Mouse (Mus musculus) heart, embryonic 15.5 days (tissue): ENCODE data around the gene Eps15. TPM values are rescaled to one million over a fixed set of nuclear protein-coding genes. Genes with fewer than 3 reads are reported as not detected.
"Not testable (repeated sequence)": the region's sequence is repeated elsewhere in the genome, so short reads cannot be mapped to it uniquely, and the experiment has no call there.

Experiments used
- ATAC-seq: fragments of 200-750 bp; cut with Nextera tagmentation; replicated peaks from 2 replicates; pipeline ENCODE4 v1.8.0; 2017; ENCODE audit warnings: low read depth, moderate TSS enrichment; ENCODE audit not compliant: insufficient number of reproducible peaks, insufficient read depth, low FRiP score
- H3K27ac ChIP-seq: fragments of 300-500 bp; sonication (generic); 2 replicates; pipeline ENCODE4 v1.5.1; 2015; ENCODE audit warnings: mild to moderate bottlenecking, inconsistent platforms
- H3K27me3 ChIP-seq: fragments of 300-500 bp; sonication (generic); 2 replicates; pipeline ENCODE4 v1.6.1; 2015; ENCODE audit warnings: inconsistent platforms
- H3K36me3 ChIP-seq: fragments of 300-500 bp; sonication (generic); 2 replicates; pipeline ENCODE4 v1.6.1; 2015; ENCODE audit warnings: mild to moderate bottlenecking, inconsistent platforms
- H3K4me1 ChIP-seq: fragments of 300-500 bp; sonication (generic); replicated peaks from 2 replicates; pipeline ENCODE4 v1.6.1; 2015; ENCODE audit warnings: inconsistent platforms
- H3K4me2 ChIP-seq: fragments of 300-500 bp; sonication (generic); 2 replicates; pipeline ENCODE4 v1.6.1; 2015; ENCODE audit warnings: inconsistent platforms, mild to moderate bottlenecking, moderate library complexity
- H3K4me3 ChIP-seq: fragments of 300-500 bp; sonication (generic); 2 replicates; pipeline ENCODE4 v1.5.1; 2015; ENCODE audit warnings: mild to moderate bottlenecking, inconsistent platforms
- H3K9ac ChIP-seq: fragments of 300-500 bp; sonication (generic); 2 replicates; pipeline ENCODE4 v1.6.1; 2015; ENCODE audit warnings: mild to moderate bottlenecking, inconsistent platforms
- H3K9me3 ChIP-seq: fragments of 300-500 bp; sonication (generic); replicated peaks from 2 replicates; pipeline ENCODE4 v1.6.1; 2016; ENCODE audit warnings: inconsistent platforms
- WGBS: fragments of 180-500 bp; shearing (Covaris S2); methylation state at CpG from one replicate; pipeline ENCODE4 v1.1.7; 2015; ENCODE audit warnings: mixed read lengths; 5-methylcytosine and 5-hydroxymethylcytosine counted together
- polyA plus RNA-seq: library from polyadenylated mRNA; unstranded; fragments of >200 nt; fragmentation: Nextera tagmentation; extraction: Ambion mirVana; gene quantifications from 2 replicates; pipeline ENCODE4 v1.2.1, GENCODE M21; 2015

The Eps15 gene
- polyA plus RNA-seq, 1 experiment from 2014 or later: 28.3 TPM

GRCm38 (mm10) chr4:109342783-109343485 lies 62.9 kb downstream of the Eps15 start:
- Histone ChIP-seq H3K4me3 (no peak overlapping the region), H3K27me3 (no peaks in the 10 kb centered on the region), H3K4me2 (no peak overlapping the region), H3K36me3 (no peaks in the 10 kb centered on the region), H3K27ac (no peak overlapping the region), H3K4me1 (peaks cover 5% of the 10 kb centered on the region), H3K9ac (no peak overlapping the region), H3K9me3 (no peaks in the 10 kb centered on the region)
- 63% methylated on average over 4 of the region's 4 CpGs for WGBS
- ATAC-seq: no peak

DNA sequence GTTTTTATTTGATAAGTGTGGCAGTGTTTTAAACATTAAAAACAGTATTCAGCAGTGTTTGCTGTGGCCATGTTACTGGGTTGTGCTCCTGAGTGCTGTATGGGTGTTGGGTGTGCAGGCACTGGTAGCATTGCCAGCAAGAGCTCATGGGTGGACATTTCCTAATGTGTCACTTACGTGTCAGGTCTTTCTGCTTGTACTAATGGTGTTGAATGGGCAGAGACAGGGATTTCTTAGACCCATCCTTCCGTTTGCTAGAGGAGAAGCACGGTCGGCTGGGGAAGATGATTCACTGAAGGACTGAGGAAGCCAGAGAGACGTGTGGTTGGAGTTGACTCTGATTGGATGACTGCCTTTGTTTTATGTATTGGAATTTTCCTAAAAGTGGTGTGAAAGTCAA lies 63.8 kb downstream of the Eps15 start:
- Histone ChIP-seq H3K4me1 (peaks cover 5% of the 10 kb centered on the region), H3K4me3 (no peak overlapping the region), H3K9ac (no peak overlapping the region), H3K27ac (no peak overlapping the region), H3K4me2 (no peak overlapping the region), H3K27me3 (no peaks in the 10 kb centered on the region), H3K9me3 (no peaks in the 10 kb centered on the region), H3K36me3 (no peaks in the 10 kb centered on the region)
- no peak for ATAC-seq
- 85% methylated on average over 5 of the region's 5 CpGs for WGBS

GRCm38 (mm10) chr4:109378107-109378506 lies 98.0 kb downstream of the Eps15 start:
- H3K9me3 ChIP-seq: no peaks in the 10 kb centered on the region
- no peak overlapping the region for H3K4me2 ChIP-seq
- H3K27me3 ChIP-seq: no peaks in the 10 kb centered on the region
- H3K36me3 ChIP-seq: peaks cover 25% of the 10 kb centered on the region
- no peak overlapping the region for H3K4me3 ChIP-seq
- H3K9ac ChIP-seq: no peak overlapping the region
- no peak overlapping the region for H3K27ac ChIP-seq
- no peaks in the 10 kb centered on the region for H3K4me1 ChIP-seq
- no peak for ATAC-seq
- WGBS: 95% methylated on average over 1 of the region's 1 CpGs

DNA sequence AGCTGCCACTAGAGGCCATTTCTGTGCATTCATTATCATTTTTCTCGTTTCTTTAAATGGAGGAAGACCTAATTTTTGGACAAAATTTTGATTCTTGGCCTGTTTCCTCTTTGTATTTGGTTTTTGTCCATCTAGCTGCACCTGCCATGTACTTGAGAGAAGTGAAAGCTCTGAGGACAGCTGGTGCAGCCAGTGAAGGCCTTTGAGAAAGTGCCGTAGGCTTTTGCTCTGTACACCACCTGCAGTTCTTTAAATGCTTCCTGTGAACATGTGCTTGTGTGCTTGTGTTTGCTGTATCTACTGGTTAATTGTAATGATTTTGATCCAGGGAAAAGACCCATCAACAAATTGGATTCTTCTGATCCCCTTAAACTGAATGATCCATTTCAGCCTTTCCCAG lies 102.4 kb downstream of the Eps15 start:
- whole genome bisulfite sequencing: 78% methylated on average over 2 of the region's 2 CpGs
- Histone ChIP-seq H3K36me3 (peaks cover 27% of the 10 kb centered on the region), H3K4me3 (no peak overlapping the region), H3K9ac (no peak overlapping the region), H3K4me1 (no peaks in the 10 kb centered on the region), H3K9me3 (no peaks in the 10 kb centered on the region), H3K27ac (no peak overlapping the region), H3K4me2 (no peak overlapping the region), H3K27me3 (no peaks in the 10 kb centered on the region)
- no peak for ATAC-seq

GRCm38 (mm10) chr4:109385599-109385998 lies 105.5 kb downstream of the Eps15 start:
- Histone ChIP-seq H3K9me3 (no peaks in the 10 kb centered on the region), H3K4me3 (no peak overlapping the region), H3K36me3 (peaks cover 9% of the 10 kb centered on the region), H3K4me1 (no peaks in the 10 kb centered on the region), H3K9ac (no peak overlapping the region), H3K4me2 (no peak overlapping the region), H3K27ac (no peak overlapping the region), H3K27me3 (no peaks in the 10 kb centered on the region)
- WGBS: 73% methylated on average over 4 of the region's 4 CpGs
- ATAC-seq: no peak

GRCm38 (mm10) chr4:109393229-109393779 lies 113.2 kb downstream of the Eps15 start:
- Histone ChIP-seq H3K27ac (no peak overlapping the region), H3K9ac (no peak overlapping the region), H3K4me1 (peaks cover 9% of the 10 kb centered on the region), H3K36me3 (no peaks in the 10 kb centered on the region), H3K9me3 (no peaks in the 10 kb centered on the region), H3K27me3 (no peaks in the 10 kb centered on the region), H3K4me3 (no peak overlapping the region), H3K4me2 (no peak overlapping the region; the same call in 1 of the 2 replicates)
- 65% methylated on average over 6 of the region's 6 CpGs for WGBS
- no peak for ATAC-seq

GRCm38 (mm10) chr4:109393902-109394301 lies 113.8 kb downstream of the Eps15 start:
- Histone ChIP-seq H3K9ac (0 out of 2 replicates have a peak overlapping the region, but pooled peaks have one; percentile 4), H3K36me3 (no peaks in the 10 kb centered on the region), H3K9me3 (no peaks in the 10 kb centered on the region), H3K27me3 (no peaks in the 10 kb centered on the region), H3K4me1 (peaks cover 9% of the 10 kb centered on the region), H3K4me3 (peak overlapping the region; percentile 24), H3K27ac (no peak overlapping the region), H3K4me2 (peak overlapping the region; percentile 55)
- WGBS: 12% methylated on average over 13 of the region's 13 CpGs
- no peak; the same call in 1 of the 2 replicates for ATAC-seq

DNA sequence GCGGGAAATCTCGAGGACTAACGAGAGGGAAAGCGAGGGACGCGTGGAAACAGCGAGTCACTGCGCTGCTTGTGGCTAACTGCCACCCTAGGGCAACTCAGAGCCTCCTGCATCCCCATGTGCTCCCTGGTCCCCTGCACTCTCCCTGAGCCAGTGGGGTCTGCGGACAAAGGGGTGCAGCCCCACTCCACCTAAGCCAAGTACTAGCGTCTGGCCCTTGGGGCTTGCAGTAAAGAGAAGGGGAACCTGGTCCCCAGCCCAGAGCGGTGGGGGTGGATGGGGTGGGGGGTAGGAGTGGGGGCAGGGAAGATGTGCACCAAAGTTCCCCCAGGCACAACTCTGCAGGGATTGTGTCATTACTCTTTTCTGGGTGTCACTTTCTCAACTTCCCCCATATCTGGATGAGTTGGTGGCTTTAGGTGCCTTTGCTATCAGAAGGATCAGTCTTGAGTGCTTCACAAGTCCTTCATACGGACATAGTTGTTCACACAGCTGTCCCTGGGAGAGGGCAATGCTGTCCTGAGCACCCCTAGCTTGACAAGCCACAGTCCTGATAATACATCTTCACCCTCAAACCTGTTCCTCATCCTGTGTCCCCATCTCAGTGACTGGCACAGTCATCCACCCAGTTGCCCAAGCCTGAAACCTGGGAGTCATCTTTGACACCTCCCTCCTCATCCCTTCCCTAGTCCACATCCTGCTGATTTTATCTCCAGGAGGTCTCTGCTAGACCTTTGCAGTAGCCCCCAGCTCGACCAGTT lies 114.4 kb downstream of the Eps15 start:
- no peak for ATAC-seq
- 20% methylated on average over 13 of the region's 13 CpGs for WGBS
- Histone ChIP-seq H3K27me3 (no peaks in the 10 kb centered on the region), H3K4me3 (peak overlapping the region; percentile 24), H3K36me3 (no peaks in the 10 kb centered on the region), H3K4me1 (peaks cover 9% of the 10 kb centered on the region), H3K9me3 (no peaks in the 10 kb centered on the region), H3K4me2 (peak overlapping the region; percentile 55), H3K9ac (0 out of 2 replicates have a peak overlapping the region, but pooled peaks have one; percentile 4), H3K27ac (no peak overlapping the region)

GRCm38 (mm10) chr4:109400366-109400980 lies 120.4 kb downstream of the Eps15 start:
- no peaks in the 10 kb centered on the region for H3K27me3 ChIP-seq
- no peak overlapping the region for H3K27ac ChIP-seq
- ATAC-seq: no peak
- 79% methylated on average over 10 of the region's 10 CpGs for WGBS
- no peaks in the 10 kb centered on the region for H3K36me3 ChIP-seq
- no peaks in the 10 kb centered on the region for H3K9me3 ChIP-seq
- no peak overlapping the region for H3K4me2 ChIP-seq
- peaks cover 2% of the 10 kb centered on the region for H3K4me1 ChIP-seq
- H3K4me3 ChIP-seq: no peak overlapping the region
- no peak overlapping the region for H3K9ac ChIP-seq

DNA sequence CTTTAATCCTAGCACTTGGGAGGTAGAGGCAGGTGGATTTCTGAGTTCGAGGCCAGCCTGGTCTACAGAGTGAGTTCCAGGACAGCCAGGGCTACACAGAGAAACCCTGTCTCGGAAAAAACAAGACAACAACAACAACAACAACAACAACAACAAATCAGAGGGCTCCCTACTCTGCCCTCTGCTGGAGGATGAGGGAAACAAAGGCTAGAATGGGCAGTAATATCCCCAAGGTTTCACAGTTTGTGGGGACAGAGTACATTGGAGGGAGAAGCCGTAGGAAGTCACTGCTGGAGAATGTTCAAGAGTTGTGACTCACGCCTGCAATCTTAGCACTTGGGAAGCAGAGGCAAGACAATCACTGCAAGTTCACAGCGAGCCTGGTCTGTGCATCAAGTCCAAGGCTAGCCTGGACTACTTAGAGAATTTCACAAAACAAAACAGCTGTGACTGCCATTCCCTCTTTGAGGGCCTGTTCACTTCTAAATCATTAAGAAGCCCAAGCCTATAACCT lies 121.2 kb downstream of the Eps15 start:
- H3K4me3 ChIP-seq: no peak overlapping the region
- H3K4me2 ChIP-seq: no peak overlapping the region
- H3K9me3 ChIP-seq: no peaks in the 10 kb centered on the region
- H3K27ac ChIP-seq: no peak overlapping the region
- H3K4me1 ChIP-seq: peaks cover 9% of the 10 kb centered on the region
- 72% methylated on average over 5 of the region's 5 CpGs for WGBS
- no peaks in the 10 kb centered on the region for H3K36me3 ChIP-seq
- H3K27me3 ChIP-seq: no peaks in the 10 kb centered on the region
- no peak overlapping the region for H3K9ac ChIP-seq
- no peak for ATAC-seq

DNA sequence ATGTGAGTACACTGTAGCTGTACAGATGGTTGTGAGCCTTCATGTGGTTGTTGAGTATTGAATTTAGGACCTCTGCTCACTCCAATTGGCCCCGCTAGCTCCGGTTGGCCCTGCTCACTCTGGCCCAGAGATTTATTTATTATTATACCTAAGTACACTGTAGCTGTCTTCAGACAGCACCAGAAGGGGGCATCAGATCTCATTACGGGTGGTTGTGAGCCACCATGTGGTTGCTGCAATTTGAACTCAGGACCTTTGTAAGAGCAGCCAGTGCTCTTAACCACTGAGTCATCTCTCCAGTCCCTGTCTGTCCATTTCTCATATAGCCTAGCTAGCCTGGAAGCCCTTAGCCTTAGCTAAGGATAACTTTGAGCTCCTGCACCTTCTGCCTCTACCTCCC lies 124.8 kb downstream of the Eps15 start:
- 94% methylated on average over 3 of the region's 3 CpGs for WGBS
- Histone ChIP-seq H3K4me1 (peaks cover 25% of the 10 kb centered on the region), H3K4me2 (0 out of 2 replicates have a peak overlapping the region, but pooled peaks have one; percentile 99)
- H3K4me3 ChIP-seq, ATAC-seq, H3K9me3 ChIP-seq, H3K27ac ChIP-seq, H3K27me3 ChIP-seq, H3K36me3 ChIP-seq, H3K9ac ChIP-seq: not testable (repeated sequence)
